Mouse (Mus musculus): ENCODE measurements around the gene Trim38.

Gene Trim38

DNA sequence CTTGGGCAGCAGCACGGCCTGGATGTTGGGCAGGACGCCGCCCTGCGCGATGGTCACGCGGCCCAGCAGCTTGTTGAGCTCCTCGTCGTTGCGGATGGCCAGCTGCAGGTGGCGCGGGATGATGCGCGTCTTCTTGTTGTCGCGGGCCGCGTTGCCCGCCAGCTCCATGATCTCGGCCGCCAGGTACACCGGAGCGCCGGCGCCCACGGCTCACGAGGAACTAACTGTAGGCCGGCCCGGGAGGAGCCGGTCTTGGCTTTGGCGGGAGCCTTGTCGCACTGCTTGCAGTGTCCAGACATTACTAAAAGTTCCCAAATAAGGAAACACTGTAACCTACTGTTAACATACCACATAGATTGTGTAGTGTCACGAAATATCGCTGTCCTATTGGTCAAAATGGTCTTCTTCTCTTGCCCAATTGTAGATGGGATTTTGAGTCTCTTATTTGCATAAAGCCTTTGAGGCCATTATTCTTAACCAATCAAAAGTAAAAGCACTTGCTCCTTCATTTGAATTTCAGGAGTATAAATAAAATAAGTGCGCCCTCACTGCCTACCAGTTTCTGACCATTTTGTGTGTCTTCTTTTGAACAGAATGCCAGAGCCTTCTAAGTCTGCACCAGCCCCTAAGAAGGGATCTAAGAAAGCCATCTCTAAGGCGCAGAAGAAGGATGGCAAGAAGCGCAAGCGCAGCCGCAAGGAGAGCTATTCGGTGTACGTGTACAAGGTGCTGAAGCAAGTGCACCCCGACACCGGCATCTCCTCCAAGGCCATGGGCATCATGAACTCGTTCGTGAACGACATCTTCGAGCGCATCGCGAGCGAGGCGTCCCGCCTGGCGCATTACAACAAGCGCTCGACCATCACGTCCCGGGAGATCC, 23.3 kb upstream of the Trim38 start, which contains the start of gene Hist1h2bb:
Gene Hist1h2bb (plus strand): TSS at position 534 of the 880 bp plus-strand sequence.
- peak; percentile 81 for DNase-seq

DNA sequence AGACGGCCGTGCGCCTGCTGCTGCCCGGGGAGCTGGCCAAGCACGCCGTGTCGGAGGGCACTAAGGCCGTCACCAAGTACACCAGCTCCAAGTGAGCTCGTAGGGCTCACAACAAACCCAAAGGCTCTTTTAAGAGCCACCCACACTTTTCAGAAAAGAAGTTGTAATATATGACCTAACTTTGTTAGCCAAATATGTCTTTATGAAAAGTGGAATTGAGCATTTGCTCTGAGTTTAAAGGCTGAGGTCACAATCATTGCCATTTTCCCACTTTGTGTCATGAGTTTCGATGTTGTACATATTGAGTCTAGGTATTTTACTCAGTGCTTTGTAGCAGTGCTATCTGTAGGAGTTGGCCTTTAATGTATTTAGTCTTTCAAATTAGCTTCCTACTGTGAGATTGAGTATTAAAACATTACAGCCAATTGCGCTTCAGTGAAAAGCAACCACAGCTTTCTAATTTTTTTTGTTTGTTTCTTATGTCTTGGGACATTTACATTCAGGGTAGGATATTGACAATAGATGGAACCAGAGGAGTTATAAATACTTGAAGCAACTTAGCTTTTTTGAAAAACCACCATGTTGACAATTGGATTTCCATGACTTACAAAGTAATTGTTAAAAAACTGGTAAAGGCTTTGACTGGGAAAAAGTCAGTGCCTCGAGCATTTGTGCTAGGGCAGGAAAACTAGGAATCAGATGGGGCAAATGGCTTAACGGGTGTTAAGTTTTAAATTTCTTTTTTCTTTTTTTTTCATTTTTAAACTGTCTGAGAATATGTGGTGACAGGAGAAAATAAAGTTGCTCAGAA, 22.4 kb upstream of the Trim38 start:
- DNase-seq, result no peak

DNA sequence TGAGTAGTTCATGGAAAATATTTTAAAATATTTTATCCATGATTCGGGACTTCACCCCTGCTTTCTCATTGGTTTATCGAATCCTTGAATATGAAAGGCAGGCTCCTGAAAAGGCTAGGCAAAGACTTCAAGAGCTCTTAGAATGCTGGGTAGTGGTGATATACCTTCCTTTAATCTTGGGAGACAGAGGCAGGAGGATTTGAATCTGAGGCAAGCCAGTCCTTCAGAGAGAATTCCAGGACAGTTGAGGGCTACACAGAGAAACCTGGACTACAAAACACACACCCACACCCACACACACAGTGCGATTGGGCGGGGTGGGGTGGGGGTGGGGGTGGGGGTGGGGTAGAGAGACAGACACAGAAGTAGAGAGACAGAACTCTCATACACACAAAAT, 21.8 kb upstream of the Trim38 start:
- DNase-seq, result no peak

DNA sequence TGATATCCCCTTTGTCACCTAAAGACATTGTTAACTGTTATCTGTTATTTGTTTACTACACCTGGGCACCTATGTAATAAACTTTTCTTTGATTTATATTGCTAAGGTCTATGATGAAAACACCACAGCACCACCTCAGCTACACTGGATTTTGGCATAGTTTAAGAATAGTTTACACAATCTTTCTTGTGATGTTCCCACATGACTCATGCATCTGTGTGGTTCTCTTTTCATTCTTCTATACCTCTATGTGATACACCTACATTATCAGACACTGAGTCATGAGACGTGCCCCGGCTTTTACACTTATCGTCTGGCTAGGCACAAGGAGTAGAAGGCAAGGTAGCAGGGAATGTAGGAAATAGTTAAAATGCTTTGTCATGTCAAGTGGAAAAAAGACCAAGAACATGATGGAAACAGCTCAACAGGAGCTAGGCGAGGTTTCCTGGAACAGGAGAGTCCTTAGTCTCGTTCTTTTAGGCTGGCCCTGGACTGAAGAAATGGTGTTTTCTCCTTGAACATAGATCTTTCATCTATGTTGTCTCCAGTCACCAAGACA, 20.1 kb upstream of the Trim38 start:
- no peak for DNase-seq

DNA sequence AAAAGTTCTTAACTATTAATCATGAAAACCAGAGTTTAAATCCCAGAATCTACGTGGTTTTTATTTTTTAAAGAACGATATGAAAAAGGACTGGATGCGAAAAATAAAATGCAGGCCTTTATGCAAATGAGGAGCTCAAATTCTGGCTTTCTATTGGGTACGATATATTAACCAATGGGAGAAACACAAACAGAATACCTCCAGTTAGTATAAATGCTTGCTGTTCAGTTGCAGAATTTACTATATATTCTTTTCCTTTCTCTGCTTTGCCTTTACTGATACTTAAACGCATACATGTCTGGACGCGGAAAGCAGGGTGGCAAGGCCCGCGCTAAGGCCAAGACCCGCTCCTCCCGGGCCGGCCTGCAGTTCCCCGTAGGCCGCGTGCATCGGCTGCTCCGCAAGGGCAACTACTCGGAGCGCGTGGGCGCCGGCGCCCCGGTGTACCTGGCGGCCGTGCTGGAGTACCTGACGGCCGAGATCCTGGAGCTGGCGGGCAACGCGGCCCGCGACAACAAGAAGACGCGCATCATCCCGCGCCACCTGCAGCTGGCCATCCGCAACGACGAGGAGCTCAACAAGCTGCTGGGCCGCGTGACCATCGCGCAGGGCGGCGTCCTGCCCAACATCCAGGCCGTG, 18.8 kb upstream of the Trim38 start, which contains the start of gene Hist1h2ab:
Gene Hist1h2ab (plus strand): TSS at position 288 of the 639 bp plus-strand sequence.
- peak; percentile 80 for DNase-seq

DNA sequence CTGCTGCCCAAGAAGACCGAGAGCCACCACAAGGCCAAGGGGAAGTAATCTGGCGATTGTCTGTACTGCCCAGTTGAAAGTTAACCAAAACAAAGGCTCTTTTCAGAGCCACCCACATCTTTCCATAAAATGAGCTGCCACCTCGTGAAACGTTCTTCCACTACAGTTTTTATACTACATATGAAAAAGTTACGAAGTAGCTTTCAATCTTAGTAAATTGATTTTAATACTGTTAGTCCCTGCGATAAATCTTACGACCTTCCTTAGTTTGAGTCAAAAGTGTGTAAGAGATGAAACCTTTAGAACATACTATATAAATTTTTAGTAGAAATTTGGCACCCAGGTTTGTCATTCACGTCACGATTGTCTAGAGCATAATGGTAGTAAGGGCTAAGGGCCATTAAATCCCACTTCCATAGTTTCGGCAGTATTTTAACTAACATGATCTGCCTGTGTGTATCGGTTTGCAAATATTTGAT, 18.2 kb upstream of the Trim38 start:
- no peak for DNase-seq

DNA sequence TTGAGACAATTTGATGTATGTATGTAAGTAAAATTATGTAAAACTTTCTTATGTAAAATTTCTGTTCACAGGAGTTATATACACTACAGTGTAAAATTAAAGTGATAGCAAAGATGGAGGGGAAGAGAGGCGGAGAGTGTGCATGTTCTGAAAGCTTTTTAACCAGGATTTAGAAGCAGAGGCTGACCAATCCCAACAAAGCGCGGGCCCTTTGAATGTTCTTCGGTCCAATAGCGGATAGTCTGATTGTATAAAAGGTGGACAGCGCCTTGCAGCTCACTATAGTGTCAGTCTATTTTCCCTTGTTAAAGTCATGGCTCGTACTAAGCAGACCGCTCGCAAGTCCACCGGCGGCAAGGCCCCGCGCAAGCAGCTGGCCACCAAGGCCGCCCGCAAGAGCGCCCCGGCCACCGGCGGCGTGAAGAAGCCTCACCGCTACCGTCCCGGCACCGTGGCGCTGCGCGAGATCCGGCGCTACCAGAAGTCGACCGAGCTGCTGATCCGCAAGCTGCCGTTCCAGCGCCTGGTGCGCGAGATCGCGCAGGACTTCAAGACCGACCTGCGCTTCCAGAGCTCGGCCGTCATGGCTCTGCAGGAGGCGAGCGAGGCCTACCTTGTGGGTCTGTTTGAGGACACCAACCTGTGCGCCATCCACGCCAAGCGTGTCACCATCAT, 17.5 kb upstream of the Trim38 start, which contains the start of gene Hist1h3b:
Gene Hist1h3b (plus strand): TSS at position 201 of the 675 bp plus-strand sequence.
- peak; percentile 88 for DNase-seq

DNA sequence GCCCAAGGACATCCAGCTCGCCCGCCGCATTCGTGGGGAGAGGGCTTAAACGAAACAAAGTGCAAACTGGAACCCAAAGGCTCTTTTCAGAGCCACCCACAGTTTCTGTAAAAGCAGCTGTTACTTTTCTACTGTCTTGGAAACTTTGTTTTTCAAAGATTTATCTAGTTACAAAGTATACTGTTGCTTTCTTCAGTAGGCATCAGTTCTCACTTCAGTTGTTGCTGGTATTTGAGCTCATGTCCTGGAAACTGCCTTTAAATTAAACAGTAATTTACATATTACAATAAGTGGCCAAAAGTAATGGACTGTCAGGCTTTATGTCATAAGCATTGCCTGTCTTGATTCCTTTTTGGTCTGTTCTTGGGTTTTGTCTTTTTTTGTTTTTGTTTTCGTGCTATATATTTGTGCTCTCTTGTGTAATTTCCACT, 17.0 kb upstream of the Trim38 start:
- no peak for DNase-seq

DNA sequence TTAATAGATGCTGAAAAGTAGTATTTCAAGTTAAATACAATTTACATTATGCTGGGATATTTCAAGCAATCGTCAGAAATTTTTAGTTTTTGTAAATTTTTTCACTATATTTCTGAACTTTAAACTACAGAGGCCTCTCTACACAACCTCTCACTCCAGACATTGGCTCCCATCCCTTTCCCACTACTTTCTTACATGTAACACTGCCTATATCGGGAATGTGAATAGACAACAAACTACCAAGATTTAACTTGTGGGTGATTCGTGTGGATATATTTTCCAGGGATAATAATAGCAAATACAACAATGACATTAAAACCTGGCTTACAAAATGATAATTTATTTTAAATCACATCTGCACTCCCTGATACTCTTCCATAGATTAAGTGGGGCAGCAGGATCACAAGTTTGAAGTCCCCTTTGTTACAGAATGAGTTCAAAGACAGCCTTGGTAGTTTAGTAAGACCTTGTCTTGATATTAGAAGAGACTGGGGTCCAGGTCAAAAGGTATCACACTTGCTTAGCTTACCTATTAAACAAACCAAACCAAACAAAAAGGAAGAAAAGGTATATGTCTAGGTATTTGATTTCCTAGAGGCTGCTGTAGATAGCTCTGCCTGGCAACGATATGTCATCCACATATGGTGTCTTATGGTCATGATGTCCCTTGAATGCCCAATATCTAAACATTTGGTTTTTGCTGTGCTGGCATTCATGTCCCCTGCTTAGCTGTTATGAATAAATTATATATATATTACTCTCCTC, 16.2 kb upstream of the Trim38 start:
- no peak for DNase-seq

DNA sequence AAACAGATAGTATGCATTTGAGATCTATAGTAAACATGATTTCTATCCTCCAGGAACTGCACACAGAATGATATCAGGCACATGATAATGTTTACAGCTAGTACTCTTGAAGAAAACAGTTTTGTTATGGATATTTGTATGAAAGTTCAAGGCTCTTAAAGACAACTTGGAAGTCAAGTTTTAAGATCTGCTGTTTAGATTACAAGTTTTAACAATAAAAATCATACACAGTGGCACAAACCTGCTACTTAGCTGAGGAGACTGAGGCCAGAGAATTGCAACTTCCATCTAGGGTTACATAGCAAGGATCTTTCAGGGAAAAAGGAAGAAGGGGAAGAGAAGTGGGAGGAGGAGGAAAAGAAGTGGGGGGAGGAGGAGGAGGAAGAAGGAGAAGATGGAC, 14.7 kb upstream of the Trim38 start:
- no peak for DNase-seq

DNA sequence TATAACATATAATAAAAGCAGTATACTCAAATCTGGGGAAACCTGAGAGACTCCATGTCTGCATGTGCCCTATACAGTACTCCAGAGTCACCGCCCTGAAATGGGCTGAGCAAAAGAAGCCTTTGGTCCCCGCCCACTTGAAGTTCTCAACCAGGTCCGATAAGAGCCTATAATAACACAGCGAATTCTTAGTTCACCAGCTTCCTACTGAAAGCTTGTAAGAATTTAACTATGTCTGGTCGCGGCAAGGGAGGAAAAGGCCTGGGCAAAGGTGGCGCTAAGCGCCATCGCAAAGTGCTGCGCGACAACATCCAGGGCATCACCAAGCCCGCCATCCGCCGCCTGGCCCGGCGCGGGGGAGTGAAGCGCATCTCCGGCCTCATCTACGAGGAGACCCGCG, 12.9 kb upstream of the Trim38 start, which contains the start of gene Hist1h4b:
Gene Hist1h4b (plus strand): TSS at position 224 of the 400 bp plus-strand sequence.
- DNase-seq, result peak; percentile 93

DNA sequence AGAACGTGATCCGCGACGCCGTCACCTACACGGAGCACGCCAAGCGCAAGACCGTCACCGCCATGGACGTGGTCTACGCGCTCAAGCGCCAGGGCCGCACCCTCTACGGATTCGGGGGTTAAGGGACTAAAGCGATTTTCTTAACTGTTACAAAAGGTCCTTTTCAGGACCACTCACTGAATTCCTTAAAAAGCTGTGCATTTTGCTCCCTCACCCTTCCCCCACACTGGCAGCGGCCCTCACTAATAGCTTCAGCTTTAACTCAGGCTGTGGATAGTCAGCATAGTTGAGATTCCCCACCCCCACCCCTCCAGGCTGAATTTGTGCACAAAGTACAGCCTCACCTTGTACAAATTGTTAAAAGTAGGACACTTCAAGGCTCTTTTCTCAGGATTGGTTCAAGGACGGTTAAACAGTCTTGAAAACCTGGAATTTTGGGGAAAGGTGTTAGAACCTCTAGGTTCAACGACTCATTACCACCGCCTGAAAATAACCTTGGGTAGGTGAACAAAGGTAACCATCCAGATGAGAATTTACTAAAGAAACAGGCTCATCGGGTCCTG, 12.4 kb upstream of the Trim38 start:
- DNase-seq, result no peak

DNA sequence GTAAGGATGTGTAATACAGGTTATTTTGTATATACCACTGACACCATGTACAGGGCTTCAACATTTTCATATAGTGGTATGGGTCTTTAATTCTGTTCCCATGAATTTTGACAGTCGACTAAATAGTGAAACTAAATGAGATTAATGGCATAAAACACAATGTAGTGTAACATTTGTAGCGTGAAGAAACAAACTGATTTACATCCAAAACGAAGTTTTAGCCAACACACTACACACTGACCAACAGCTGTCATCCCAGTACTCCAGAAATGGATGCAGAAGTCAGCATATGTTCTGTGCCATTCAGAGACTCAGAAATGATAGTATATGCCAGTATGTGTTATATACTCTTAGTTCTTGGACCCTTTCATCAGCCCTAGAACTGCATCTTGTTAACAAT, 11.8 kb upstream of the Trim38 start:
- no peak for DNase-seq

DNA sequence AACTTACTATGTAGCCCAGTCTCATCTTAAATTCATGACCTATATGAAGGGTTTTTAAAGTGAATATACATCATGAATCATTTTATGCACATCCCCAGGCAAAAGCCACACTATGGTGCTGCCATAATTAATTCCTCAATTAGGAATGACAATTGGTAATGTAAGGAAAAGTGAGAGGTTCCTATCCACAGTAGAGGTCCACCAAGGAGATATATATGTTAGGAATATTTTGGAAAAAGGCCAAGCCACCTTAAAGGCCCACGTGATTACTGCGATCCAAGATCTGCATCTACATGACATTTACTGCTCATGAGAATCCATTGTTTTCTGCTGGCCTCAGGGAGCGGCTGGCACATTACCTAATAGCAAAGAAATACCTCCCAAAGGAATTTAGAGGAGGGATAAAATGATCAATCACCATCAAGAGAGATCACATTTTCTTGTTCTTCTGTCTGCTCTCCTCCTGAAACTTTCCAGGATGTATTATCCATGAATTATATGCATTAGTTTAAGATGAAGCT, 10.4 kb upstream of the Trim38 start:
- DNase-seq, result no peak

DNA sequence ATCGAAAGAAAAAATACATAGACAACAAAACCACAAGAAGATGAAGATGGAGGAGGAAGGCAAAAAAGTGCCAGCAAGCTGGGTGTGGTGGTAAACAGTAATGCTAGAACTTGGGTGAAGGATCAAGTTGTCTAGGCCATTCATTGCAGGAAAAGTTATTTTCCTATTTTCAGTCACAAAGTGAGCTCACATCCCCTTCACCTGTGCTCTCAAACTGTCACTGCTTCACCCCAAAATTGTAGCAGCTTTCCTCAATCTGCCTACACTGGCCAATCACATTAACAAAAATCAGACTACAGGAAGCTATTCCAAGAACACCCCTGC, 9.8 kb upstream of the Trim38 start:
- no peak for DNase-seq

DNA sequence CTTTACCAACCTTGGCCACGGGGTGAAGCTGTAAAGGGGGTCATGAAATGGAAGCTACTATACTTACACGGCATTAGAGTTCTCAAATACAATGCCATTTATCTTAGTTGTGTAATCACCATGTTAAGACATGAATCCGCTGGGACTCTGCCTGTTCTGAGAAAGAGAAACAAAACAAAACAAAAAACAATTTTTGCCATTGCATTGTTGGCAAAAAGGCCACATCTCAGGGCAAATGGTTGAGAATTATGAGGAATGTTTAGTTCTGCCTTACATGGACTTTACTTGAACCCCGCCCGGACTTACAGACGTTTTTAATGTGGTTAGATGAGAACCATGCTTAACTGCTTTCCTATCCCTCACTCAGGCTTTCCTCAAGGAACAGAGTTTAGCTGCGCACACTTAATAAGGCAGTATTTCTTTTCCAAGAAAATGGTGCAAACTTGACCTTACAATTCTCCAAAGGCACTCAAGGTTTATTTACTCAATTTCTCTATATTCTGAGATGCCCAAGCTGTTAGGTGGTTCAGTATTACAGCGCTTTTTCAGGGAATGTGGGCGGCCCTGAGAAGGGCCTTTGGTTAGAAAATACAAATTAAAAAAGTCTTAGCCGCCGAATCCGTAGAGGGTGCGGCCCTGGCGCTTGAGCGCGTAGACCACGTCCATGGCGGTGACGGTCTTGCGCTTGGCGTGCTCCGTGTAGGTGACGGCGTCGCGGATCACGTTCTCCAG, 9.3 kb upstream of the Trim38 start:
- DNase-seq, result peak; percentile 56

DNA sequence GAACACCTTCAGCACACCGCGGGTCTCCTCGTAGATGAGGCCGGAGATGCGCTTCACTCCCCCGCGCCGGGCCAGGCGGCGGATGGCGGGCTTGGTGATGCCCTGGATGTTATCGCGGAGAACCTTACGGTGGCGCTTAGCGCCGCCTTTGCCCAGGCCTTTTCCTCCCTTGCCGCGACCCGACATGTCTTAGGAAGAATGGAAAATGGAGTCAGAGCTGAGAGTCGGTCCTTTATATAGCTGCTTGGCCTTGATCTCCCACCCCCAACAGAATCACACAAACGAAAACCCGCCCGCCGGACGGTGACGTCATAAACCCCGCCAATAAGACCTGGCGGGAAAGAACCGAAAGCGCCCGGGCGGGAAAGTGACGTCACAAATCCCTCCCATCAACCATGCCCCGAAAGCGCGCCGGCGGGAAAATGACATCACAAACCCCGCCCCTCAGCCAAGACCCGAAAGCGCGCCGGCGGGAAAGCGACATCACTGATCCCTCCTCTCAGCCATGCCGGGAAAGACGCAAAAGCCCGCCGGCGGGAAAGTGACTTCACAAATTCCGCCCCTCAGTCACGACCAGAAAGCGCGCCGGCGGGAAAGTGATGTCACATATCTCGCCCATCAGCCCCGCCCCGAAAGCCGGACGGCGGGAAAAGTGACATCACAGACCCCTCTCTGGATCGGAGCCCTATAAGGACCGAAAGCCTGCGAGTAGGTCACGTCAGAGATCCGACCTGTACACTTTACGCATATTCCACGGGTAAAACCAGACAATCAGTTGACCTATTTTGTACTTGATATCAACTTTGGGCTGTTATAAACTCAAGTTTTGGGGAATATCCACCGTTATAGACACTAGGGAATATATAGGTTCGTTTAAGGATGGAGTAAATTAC, 8.5 kb upstream of the Trim38 start, which contains the start of gene Hist1h4a:
Gene Hist1h4a (minus strand): TSS at position 259 of the 893 bp plus-strand sequence.
- DNase-seq, result peak; percentile 98

Data from thymus, postnatal 25 days (tissue).